Mouse (Mus musculus): ENCODE results near the gene Arhgap8.

GRCm38 (mm10) chr15:84687904-84688303 lies 31.9 kb upstream of the Arhgap8 start:
- TF ChIP-seq POLR2A (IDR thresholded peaks at IDR 0.05; ENCODE audit: borderline replicate concordance, extremely low read depth, insufficient read depth, insufficient read length, poor library complexity, severe bottlenecking), result no peak
- no peak for TF ChIP-seq CTCF (IDR thresholded peaks at IDR 0.05; ENCODE audit: borderline replicate concordance, extremely low read depth, insufficient read depth, insufficient read length)
